Mouse (Mus musculus): ENCODE measurements around the gene Pla2g16.

GRCm38 (mm10) chr19:7605013-7605412 lies 47.8 kb downstream of the Pla2g16 start:
- TF ChIP-seq POLR2A (IDR thresholded peaks at IDR 0.05; ENCODE audit: control insufficient read depth, low read depth, low read length) (no peak), CTCF (IDR thresholded peaks at IDR 0.05; ENCODE audit: control insufficient read depth, insufficient read depth, insufficient replicate concordance, low read depth, low read length) (no peak)
